In genomic region chr9:107634406-107635278, GRCm38 (mm10) we compare ENCODE assay signal across 9 mouse cellular contexts. TPM values are rescaled to one million over a fixed set of nuclear protein-coding genes. Genes with fewer than 3 reads are reported as not detected.
DNase-seq lines count a peak whose midpoint lies in the region; ATAC-seq and TF ChIP-seq lines count a peak whose summit lies in the region.
"Had no signal": no experiment of that assay in that cellular context is flagged by ENCODE, and none has a peak within 500 bp of the region (broad histone marks: within the 10 kb centered on the region; RNA-seq: fewer than 3 reads in every experiment).

No protein-coding gene starts in this region.

- intact Hi-C loops in gastrocnemius, adult 2 months (cut with DNase I): no loop called here
- intact Hi-C loops in gastrocnemius, postnatal 14 days (cut with DNase I; ENCODE audit: low total_unique reads): no loop called here

- ATAC-seq in limb, embryonic 14.5 days (ENCODE audit: low FRiP score, low read depth): no peak; the same call in 1 of the 2 replicates
- no peak for ATAC-seq in stomach, embryonic 16.5 days (ENCODE audit: insufficient read depth, low FRiP score)

- no peaks in the 10 kb centered on the region for H3K9me3 ChIP-seq in limb, embryonic 14.5 days (ENCODE audit: control insufficient read depth, low read length)
- H3K9me3 ChIP-seq in stomach, embryonic 16.5 days (replicated peaks; ENCODE audit: control insufficient read depth, low read length): no peaks in the 10 kb centered on the region

- H3K4me1 ChIP-seq in embryonic fibroblast, embryonic 13.5 days (ENCODE audit: control insufficient read depth, insufficient read depth, low read length): peaks cover 7% of the 10 kb centered on the region; the same call in 1 of the 2 replicates
- H3K4me1 ChIP-seq in limb, embryonic 14.5 days (ENCODE audit: control insufficient read depth, insufficient read depth, low read length): peaks cover 41% of the 10 kb centered on the region
- H3K4me1 ChIP-seq in stomach, embryonic 16.5 days (ENCODE audit: control insufficient read depth, insufficient read depth, low read length): peaks cover 42% of the 10 kb centered on the region

- peak overlapping the region; percentile 98 for H3K4me3 ChIP-seq in gastrocnemius, adult 2 months
- peak overlapping the region; percentile 96 for H3K4me3 ChIP-seq in embryonic fibroblast, embryonic 13.5 days (ENCODE audit: insufficient read depth, low read length)
- H3K4me3 ChIP-seq in limb, embryonic 14.5 days (replicated peaks; ENCODE audit: low read length): peak overlapping the region; percentile 70
- peak overlapping the region; percentile 85 for H3K4me3 ChIP-seq in stomach, embryonic 16.5 days (replicated peaks; ENCODE audit: low read length)

- peak overlapping the region; percentile 94 for H3K27ac ChIP-seq in gastrocnemius, adult 2 months
- peak overlapping the region; percentile 80 for H3K27ac ChIP-seq in embryonic fibroblast, embryonic 13.5 days (ENCODE audit: insufficient read depth, low read length)
- peak overlapping the region; percentile 87 for H3K27ac ChIP-seq in limb, embryonic 14.5 days (replicated peaks; ENCODE audit: low read depth, low read length)
- H3K27ac ChIP-seq in stomach, embryonic 16.5 days (ENCODE audit: low read length): peak overlapping the region; percentile 93

- H3K4me2 ChIP-seq in limb, embryonic 14.5 days (replicated peaks; ENCODE audit: low read depth, low read length, severe bottlenecking): peak overlapping the region; percentile 99
- peak overlapping the region; percentile 99 for H3K4me2 ChIP-seq in stomach, embryonic 16.5 days (ENCODE audit: low read depth, low read length)

- DNase-seq in gastrocnemius, adult 2 months: no peak
- no peak for DNase-seq in gastrocnemius, postnatal 4 days (ENCODE audit: low spot score in 2 of 2)
- peak; percentile 40 for DNase-seq in 416B (ENCODE audit: low read depth)
- DNase-seq in limb, embryonic 14.5 days (ENCODE audit: low spot score): no peak
- no peak for DNase-seq in gastrocnemius, postnatal 14 days
- no peak for DNase-seq in spleen, postnatal 36 days (ENCODE audit: low spot score in 2 of 2)

- H3K9ac ChIP-seq in limb, embryonic 14.5 days (ENCODE audit: low read depth, low read length, severe bottlenecking): peak overlapping the region; percentile 89
- peak overlapping the region; percentile 94 for H3K9ac ChIP-seq in stomach, embryonic 16.5 days (ENCODE audit: low read length)

- no peaks in the 10 kb centered on the region for H3K27me3 ChIP-seq in limb, embryonic 14.5 days (ENCODE audit: control insufficient read depth, insufficient read depth, low read length)
- H3K27me3 ChIP-seq in stomach, embryonic 16.5 days (ENCODE audit: control insufficient read depth, insufficient read depth, low read length): no peaks in the 10 kb centered on the region
- H3K27me3 ChIP-seq: Patski had no signal

- H3K36me3 ChIP-seq in limb, embryonic 14.5 days (ENCODE audit: control insufficient read depth, insufficient read depth, low read length): 0 out of 2 replicates have a peak, but pooled peaks cover 3% of the 10 kb centered on the region
- no peaks in the 10 kb centered on the region for H3K36me3 ChIP-seq in stomach, embryonic 16.5 days (ENCODE audit: control insufficient read depth, insufficient read depth, low read length)

- no peak for TF ChIP-seq POLR2A in embryonic fibroblast, embryonic 13.5 days (IDR thresholded peaks at IDR 0.05; ENCODE audit: low read depth, low read length)
- no peak for TF ChIP-seq POLR2A in limb, embryonic 14.5 days (IDR thresholded peaks at IDR 0.05; ENCODE audit: borderline replicate concordance, extremely low read depth, insufficient read depth, insufficient read length)

- under 1% methylated on average over 34 of the region's 35 CpGs for WGBS in limb, embryonic 14.5 days
- WGBS in stomach, embryonic 16.5 days: 2% methylated on average over 35 of the region's 35 CpGs

- TF ChIP-seq CTCF in gastrocnemius, adult 2 months (IDR thresholded peaks at IDR 0.05): no peak
- no peak for TF ChIP-seq CTCF in embryonic fibroblast, embryonic 13.5 days (IDR thresholded peaks at IDR 0.05; ENCODE audit: borderline replicate concordance, insufficient read depth, low read length)

RNA-seq across cellular contexts. Expression of gene Gnai2, which starts 0.5 kb away (rescaled TPM):
- total RNA-seq in gastrocnemius, adult 2 months (2021): 10 to 100 TPM; 59.9 to 77.7 TPM
- total RNA-seq in gastrocnemius, postnatal 4 days (2021): 100 to 1,000 TPM; 307 to 340 TPM
- polyA plus RNA-seq in embryonic fibroblast, embryonic 13.5 days (2011; ENCODE audit: insufficient read length, low read depth, missing spikeins): 388 and 402 TPM in 2 replicates
- 496 and 627 TPM in 2 replicates for polyA plus RNA-seq in limb, embryonic 14.5 days (2012; rRNA removed)
- 392 and 411 TPM in 2 replicates for polyA plus RNA-seq in limb, embryonic 14.5 days (2014; fragmentation: Nextera tagmentation; extraction: Ambion mirVana)
- 308 and 311 TPM in 2 replicates for polyA plus RNA-seq in stomach, embryonic 16.5 days (2015; fragmentation: Nextera tagmentation; extraction: Ambion mirVana)
- total RNA-seq in gastrocnemius, postnatal 14 days (2021): 100 to 1,000 TPM; 139 to 152 TPM

RNA-seq across cellular contexts. Expression of gene Sema3b, which starts 25.6 kb away (rescaled TPM):
- total RNA-seq in gastrocnemius, adult 2 months (2021): 10 to 100 TPM; 11.2 to 17.9 TPM
- total RNA-seq in gastrocnemius, postnatal 4 days (2021): 10 to 100 TPM; 50.9 to 52.0 TPM
- polyA plus RNA-seq in embryonic fibroblast, embryonic 13.5 days (2011; ENCODE audit: insufficient read length, low read depth, missing spikeins): 9.5 and 16.6 TPM in 2 replicates
- polyA plus RNA-seq in limb, embryonic 14.5 days (2012; rRNA removed): 23.2 and 23.7 TPM in 2 replicates
- polyA plus RNA-seq in limb, embryonic 14.5 days (2014; fragmentation: Nextera tagmentation; extraction: Ambion mirVana): 7.7 and 11.2 TPM in 2 replicates
- 14.9 and 16.3 TPM in 2 replicates for polyA plus RNA-seq in stomach, embryonic 16.5 days (2015; fragmentation: Nextera tagmentation; extraction: Ambion mirVana)
- 10 to 100 TPM; 27.6 to 35.2 TPM for total RNA-seq in gastrocnemius, postnatal 14 days (2021)

RNA-seq across cellular contexts. Expression of gene Slc38a3, which starts 34.7 kb away (rescaled TPM):
- 10 to 100 TPM; 60.8 to 94.7 TPM for total RNA-seq in gastrocnemius, adult 2 months (2021)
- total RNA-seq in gastrocnemius, postnatal 4 days (2021): 10 to 100 TPM; 10.6 to 11.3 TPM
- polyA plus RNA-seq in embryonic fibroblast, embryonic 13.5 days (2011; ENCODE audit: insufficient read length, low read depth, missing spikeins): 1.1 TPM in 1 of 2 replicates, not detected in the other
- 22.4 and 31.8 TPM in 2 replicates for polyA plus RNA-seq in limb, embryonic 14.5 days (2012; rRNA removed)
- polyA plus RNA-seq in limb, embryonic 14.5 days (2014; fragmentation: Nextera tagmentation; extraction: Ambion mirVana): 3.7 and 6.0 TPM in 2 replicates
- 13.0 and 15.1 TPM in 2 replicates for polyA plus RNA-seq in stomach, embryonic 16.5 days (2015; fragmentation: Nextera tagmentation; extraction: Ambion mirVana)
- total RNA-seq in gastrocnemius, postnatal 14 days (2021): 10 to 100 TPM; 29.8 to 57.1 TPM

RNA-seq across cellular contexts. Expression of gene Gnat1, which starts 44.9 kb away (rescaled TPM):
- not detected for total RNA-seq in gastrocnemius, adult 2 months (2021)
- not detected for total RNA-seq in gastrocnemius, postnatal 4 days (2021)
- polyA plus RNA-seq in embryonic fibroblast, embryonic 13.5 days (2011; ENCODE audit: insufficient read length, low read depth, missing spikeins): not detected in 2 replicates
- polyA plus RNA-seq in limb, embryonic 14.5 days (2012; rRNA removed): 0.28 and 0.44 TPM in 2 replicates
- 0.55 and 0.57 TPM in 2 replicates for polyA plus RNA-seq in limb, embryonic 14.5 days (2014; fragmentation: Nextera tagmentation; extraction: Ambion mirVana)
- 0.42 and 2.0 TPM in 2 replicates for polyA plus RNA-seq in stomach, embryonic 16.5 days (2015; fragmentation: Nextera tagmentation; extraction: Ambion mirVana)
- total RNA-seq in gastrocnemius, postnatal 14 days (2021): not detected

RNA-seq across cellular contexts. Expression of gene Ifrd2, which starts 47.2 kb away (rescaled TPM):
- total RNA-seq in gastrocnemius, adult 2 months (2021): 10 to 100 TPM; 48.5 to 50.4 TPM
- total RNA-seq in gastrocnemius, postnatal 4 days (2021): 10 to 100 TPM; 31.8 to 35.2 TPM
- 31.1 and 31.5 TPM in 2 replicates for polyA plus RNA-seq in embryonic fibroblast, embryonic 13.5 days (2011; ENCODE audit: insufficient read length, low read depth, missing spikeins)
- polyA plus RNA-seq in limb, embryonic 14.5 days (2012; rRNA removed): 57.3 and 62.6 TPM in 2 replicates
- 55.0 and 56.3 TPM in 2 replicates for polyA plus RNA-seq in limb, embryonic 14.5 days (2014; fragmentation: Nextera tagmentation; extraction: Ambion mirVana)
- 62.0 and 77.7 TPM in 2 replicates for polyA plus RNA-seq in stomach, embryonic 16.5 days (2015; fragmentation: Nextera tagmentation; extraction: Ambion mirVana)
- total RNA-seq in gastrocnemius, postnatal 14 days (2021): 10 to 100 TPM; 33.5 to 42.7 TPM
